Mouse (Mus musculus) retina, postnatal 7 days (tissue): ENCODE measurements around the gene Fcho2.
A peak's percentile ranks its signal among the peaks of the same experiment; 100 is the strongest.
"Not testable (repeated sequence)": the region's sequence is repeated elsewhere in the genome, so short reads cannot be mapped to it uniquely, and the experiment has no call there.

Source experiments
- DNase-seq: peaks from one replicate; pipeline ENCODE4 v3.0.0-alpha.2; 2012; ENCODE audit warnings: low read depth, low spot score

Gene Fcho2

DNA sequence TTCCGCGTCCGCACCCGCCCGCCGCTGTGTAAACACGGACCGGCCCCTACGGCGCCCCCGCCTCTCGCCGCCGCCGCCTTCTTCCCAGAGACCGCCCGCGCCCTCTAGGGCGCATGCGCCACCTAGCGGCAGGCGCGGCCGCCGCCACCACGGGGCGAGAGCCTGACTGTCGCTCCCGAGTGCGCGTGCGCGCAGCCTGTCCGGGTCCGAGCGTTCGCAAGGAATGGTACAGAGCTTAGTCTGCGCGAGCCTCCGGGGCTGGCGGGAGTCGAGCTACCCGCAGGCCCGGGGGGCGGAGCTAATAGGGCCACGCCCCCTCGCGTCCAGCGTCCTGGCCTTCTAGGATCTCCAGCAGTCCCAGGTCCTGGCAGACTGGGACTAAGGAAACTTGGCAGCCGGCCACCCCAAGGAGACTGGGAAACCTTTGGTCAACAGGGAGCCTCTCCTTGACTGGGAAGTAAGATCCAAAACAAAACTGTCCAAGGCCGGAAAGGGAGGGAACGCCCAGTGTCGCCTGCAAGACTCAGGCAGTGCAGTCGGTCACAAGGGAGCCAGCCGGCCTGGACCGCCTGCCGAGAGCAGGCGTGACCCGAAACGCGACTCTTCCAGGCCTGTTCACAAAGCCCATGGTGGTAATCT is at the start of gene Fcho2:
Fcho2 (minus strand) TSS at position 303 of the 639 bp plus-strand sequence.
- peak; percentile 91 for DNase-seq

DNA sequence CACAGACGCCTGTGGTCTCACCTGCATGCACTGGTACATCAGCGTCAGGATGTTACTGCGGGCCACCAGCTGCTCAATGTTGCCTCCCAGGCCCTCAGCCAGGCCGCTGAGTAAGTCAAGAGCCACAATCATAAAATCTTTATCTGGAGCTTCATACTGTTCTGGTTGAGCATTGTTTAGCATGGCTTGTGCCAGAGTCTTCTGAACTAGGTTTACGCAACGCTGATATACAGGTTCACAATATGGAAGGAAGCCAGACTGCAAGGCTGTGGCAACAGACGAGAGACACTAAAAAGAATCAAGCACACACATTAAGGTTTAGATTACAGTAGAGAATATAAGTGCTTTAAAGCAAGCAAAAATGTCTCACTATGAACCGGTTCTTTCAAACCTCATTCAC is 40.0 kb upstream of the Fcho2 start:
- DNase-seq, result no peak

DNA sequence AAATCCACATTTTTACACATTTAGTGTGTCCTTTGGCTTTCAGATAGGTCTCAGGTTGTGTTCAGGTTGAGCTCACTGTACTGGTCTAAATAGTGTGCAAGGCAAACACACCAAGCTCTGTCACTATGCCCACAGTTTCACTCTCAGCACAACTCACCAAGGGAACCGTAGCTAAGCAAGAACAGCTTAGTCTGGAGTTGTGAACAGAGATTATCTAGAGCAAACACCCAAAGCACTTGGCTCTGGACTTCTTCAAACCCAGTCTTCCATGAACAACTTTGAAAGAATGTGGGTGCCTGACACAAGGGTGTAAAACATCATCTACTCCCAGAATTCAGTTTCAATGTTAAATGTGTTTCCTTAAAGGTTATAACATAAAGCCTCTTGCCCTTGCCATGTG is 30.5 kb upstream of the Fcho2 start:
- DNase-seq, result no peak

DNA sequence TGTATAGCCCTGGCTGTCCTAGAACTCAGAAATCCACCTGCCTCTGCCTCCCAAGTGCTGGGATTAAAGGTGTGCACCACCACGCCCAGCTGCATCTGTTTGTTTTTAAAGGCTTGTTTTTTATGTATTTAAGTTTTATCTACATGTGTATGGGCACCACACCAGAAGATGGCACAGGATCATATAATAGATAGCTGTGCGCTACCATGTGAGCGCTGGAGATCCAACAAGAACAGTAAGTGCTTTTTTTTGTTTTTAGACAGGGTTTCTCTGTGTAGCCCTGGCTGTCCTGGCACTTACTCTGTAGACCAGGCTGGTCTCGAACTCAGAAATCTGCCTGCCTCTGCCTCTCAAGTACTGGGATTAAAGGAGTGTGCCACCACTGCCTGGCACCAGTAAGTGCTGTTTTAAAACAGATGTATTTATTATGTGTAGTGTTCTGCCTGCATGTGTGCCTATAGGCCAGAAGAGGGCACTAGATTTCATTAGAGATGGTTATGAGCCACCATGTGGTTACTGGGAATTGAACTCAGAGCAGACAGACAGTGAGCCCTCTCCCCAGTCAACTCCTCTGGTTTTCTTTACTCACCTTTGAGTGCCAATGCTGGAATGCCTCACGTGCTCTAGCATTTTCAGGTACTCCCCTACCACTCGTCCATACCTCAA is 21.3 kb upstream of the Fcho2 start:
- DNase-seq, result no peak

DNA sequence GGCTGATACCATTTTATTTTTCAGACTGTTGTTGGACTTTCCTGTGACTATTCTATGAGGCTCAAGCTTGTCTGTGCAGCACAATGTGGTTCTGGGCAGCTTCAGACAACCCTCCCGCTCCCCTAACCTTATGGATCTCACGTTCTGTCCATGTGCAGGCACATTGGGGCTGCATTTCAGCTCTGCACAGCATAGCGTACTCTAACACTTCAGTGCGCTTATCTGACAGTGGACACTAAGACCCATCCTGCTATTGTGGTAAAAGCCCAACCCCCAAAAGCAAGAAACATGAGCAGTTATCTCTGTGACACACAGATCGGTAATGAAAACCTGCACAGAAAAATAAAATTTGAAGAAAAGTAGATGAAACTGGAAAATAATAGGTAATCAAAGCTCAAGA is 20.5 kb upstream of the Fcho2 start:
- DNase-seq, result no peak

DNA sequence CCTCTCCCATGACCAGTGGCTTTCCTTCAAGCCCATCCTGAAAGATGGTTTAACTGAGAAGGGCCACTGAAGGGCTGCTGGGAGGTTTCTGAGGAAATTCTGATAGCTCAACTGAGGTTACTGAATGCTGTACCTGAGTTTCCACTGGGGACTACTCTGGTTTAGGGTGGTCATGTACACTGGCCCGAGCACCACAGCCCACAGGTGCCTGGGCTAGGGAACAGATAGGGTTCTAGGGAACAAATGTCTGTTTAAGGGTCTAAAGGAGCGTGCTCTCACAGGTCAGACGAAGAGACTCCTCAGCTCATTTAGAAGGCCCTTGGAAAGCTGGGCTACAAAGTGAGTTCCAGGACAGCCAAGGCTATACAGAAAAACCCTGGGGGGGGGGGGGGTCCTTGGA is 19.5 kb upstream of the Fcho2 start:
- no peak for DNase-seq

DNA sequence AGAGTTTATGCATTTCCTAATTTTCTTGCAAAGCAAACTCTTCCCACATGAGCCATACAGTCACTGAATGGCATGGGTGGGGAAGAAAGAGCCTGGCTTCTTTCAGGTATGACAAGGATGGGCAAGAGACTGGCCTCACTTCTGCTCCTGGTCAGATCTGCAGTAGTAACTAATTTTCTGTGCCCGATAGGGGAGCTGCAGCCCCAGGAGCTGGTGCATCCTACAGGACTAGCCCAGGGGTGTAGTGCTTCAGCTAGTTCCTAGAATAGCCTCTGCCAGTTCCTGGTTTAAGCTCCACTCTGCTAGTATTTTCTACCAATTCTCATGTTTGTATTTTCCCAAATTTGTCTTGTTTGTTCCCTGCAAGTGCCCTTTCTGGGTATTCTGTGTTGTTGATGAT is 18.9 kb upstream of the Fcho2 start:
- no peak for DNase-seq

DNA sequence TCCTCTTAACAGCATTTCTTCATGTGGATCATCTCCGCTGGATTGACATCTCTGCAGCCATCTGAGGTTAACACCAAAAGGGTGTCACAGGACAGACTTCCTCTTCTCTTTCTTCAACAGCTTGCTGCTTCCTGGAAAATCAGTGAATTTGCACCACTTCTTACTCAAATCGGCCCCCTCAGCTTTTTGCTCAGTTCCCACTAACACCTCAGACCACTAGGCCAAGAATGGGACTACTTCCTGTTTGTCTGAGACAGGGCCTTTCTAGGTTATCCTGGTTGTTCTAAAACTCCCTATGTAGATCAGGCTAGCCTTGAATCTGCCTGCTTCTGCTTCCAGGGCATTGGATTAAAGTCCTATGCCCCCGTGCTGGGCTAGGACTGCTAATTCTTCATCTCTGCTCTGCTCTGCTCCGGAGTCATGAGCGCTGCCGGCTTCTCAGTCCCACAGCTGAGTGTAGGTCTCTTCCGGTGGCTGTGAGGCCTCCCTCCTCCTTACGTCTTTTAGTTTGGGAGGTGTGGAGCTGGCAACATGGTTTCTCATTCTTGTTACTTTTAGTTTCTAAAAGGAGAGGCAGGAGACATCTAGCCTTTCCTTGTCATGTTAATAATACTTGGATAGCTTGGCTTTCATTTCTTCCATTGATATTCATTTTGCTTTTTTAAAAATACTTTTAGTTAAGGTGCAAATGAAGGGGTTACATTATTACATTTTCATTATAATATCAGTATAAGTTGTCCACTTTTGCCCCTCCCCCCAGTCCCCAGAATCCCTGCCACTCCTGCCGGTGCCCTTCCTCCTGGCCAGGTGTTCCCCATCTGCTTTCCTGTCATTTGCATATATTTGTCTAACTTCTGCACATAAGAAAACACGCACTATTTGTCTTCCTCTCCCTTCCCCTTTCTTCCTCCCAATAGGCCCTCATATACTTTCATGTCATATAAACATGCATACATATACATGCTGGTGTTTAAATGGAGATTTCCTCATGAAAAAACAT is 17.5 kb upstream of the Fcho2 start:
- DNase-seq, result no peak

DNA sequence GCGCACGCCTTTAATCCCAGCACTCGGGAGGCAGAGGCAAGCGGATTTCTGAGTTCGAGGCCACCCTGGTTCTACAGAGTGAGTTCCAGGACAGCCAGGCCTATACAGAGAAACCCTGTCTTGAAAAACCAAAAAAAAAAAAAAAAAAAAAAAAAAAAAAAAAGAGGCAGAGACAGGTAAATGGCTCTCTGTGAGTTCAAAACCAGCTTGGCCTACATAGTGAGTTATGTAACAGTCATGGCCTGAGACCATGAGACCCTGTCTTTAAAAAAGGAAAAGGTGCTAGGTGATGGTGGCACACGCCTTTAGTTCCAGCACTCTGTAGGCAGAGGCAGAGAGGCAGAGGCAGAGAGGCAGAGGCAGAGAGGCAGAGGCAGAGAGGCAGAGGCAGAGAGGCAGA is 13.8 kb upstream of the Fcho2 start:
- DNase-seq, result not testable (repeated sequence)

DNA sequence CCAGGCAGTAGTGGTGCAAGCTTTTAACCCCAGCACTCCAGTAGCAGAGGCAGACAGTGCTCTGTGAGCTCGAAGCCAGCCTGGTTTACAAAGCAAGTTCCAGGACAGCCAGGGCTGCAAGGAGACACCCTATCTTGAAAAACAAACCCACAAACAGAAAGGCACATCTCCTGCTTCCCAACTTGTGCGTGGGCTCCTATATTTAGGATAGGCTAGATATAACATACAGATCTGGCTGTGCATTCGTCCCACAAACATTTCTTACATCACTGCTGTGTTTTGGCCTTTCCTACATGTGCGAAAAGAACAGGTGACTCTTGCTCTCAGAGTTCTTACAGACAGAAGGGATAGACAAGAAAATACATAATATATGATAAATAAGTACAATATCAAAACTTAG is 10.3 kb upstream of the Fcho2 start:
- no peak for DNase-seq

DNA sequence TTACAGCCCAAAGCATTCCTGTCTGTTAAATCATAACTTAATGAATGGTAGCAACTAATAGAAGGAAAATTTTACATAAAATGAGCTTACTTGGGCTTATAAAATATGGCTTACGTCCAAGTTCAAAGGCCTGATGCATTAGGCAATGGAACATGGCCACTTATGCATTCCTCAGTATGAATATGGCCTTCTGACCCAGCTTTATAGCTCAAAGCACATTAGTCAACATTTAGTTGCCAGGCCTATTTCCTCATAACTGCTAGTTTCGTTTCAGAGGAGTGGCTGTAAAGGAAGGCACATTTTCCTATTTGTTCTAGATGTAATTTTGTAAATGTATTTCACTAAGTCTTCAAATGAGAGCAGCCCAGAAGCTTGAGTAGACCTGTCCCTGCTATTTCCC is 3.8 kb upstream of the Fcho2 start:
- no peak for DNase-seq

DNA sequence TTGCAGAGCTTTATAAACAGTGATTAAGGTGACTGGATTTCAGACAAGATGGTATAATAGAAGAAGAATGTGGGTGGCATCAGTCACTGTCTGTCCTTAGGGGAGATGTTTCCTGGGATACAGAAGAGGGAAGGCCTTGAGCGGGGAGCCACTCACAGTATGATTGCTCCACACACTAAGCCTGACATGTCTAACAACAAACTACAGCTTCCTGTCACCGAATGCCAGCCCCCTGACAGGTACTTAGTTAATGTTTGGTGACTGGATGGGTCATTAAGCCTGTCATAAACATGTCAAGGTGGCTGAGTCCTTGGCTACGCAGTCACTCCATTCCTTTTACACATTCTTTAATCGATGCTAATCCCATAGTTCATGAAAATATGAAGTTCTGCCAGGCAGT is 3.0 kb upstream of the Fcho2 start:
- DNase-seq, result no peak

DNA sequence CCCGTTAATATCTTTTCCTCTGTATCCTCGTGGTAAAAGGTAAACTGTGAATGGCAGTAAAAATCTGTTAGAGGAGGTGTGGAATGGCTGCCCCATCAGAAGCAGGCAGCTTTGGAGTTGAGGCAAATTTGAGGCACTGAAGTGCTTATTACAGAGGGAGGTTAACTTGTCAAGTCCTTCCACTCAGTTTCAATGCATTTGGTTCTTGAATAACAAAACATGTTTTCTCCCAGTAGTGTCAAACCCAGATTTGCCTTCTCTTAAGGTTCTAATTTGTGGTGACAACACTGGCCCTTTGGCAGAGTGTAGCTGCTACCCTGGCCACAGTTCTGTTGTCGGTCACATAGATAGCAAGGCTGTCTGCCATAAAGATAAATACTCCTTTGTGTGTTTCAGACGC is 2.5 kb upstream of the Fcho2 start:
- DNase-seq, result no peak

DNA sequence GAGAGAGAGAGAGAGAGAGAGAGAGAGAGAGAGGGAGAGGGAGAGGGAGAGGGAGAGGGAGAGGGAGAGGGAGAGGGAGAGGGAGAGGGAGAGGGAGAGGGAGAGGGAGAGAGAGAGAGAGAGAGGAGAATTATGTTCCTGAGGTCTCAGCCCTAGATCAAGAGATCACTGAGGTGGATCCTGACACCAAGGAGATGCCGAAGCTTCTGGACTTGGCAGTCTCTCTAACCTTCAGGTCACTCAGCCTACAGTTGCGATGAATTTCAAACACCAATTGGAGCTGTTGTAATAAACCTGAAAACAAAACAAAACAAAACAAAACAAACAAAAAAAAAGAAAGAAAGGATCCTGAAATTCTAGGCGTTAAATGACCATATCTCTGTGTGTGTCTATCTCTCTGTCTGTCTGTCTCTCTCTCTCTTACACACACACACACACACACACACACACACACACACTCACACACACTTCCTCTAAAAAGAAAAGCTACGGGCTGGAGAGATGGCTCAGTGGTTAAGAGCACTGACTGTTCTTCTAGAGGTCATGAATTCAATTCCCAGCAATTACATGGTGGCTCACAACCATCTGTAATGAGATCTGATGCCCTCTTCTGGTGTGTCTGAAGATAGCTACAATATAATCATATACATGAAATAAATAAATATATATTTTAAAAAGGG is 1.9 kb upstream of the Fcho2 start:
- DNase-seq, result not testable (repeated sequence)

DNA sequence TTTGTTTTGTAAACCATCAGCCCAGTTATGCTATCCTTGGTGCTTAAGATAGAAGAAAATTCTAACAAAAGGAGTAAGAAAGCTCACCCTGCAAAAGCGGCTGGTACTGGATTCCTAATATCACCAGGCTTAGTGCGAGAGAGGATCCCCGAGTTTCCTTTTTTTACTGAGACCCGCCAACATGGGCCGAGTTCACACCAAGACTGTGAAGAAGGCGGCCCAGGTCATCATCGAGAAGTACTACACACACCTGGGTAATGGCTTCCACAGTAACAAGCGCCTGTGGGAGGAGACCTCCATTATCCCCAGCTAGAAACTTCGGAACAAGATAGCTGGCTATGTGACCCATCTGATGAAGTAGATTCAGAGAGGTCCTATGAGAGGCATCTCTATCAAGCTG is 1.3 kb upstream of the Fcho2 start:
- no peak for DNase-seq

DNA sequence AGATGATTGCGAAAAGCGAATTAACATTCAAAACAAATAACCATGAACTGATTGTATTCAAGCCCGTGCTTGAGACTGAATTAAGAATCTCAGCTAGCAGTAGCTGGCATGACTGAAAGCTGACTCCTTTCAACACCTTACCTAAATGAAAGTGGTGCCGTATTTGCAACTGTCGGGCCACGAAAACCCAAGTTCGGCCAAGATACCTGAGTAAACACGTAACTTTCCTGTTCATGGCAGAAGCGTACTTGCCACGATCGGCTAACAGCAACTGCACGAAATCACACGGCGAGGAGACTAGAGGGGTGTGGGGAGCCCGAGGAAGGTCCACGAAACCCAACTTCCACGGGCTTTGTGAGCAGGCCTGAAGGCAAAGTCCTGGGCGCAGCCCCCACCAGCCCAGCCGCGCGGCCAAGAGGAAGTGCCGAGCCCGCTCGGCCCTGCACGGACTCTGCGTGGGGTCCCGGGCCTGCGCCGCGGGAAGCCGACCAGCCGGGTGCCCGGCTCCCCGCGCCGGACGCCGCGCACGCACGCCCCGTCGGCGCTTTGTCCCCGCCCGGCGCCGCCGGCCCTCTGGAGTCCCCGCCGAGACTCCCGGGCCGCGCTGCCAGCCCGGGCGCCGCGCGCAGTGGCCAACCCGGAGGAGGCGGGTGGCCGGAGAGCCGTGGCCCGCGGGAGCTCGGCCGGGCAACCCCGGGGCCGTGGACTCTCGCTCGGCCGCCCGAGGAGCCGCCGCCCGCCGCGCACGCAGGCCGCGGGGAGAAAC is 791 bp downstream of the Fcho2 start:
- no peak for DNase-seq

DNA sequence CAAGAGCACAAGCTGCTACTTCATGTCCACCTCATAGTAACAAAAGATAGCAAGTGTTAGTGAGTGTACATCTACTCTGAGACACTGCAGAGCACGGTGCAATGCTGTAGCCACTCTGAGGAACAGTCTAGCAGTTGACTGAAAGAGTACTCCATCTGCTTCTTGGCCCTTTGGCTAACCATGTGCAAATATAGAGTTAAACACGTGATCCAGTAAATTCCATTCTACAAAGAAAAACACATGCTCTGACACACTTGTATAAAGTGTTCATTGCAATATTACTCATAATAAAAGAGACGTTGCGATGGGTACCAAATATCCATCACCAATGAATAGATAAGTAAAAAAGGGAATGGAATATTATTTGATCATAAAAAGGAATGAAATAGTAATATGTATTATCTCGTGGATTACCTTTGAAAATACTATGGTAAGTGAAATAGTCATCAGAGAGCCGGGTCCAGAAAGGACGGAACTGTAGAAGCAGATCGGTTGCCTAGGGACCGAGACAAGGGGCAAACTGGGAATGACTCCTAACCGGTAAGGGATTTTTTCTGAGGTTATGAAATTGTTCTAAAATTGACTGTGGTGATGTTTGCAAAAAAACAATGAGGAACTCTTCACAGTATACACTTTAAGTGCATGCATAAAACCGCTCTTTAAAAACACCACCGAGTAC is 1.5 kb downstream of the Fcho2 start:
- DNase-seq, result no peak

DNA sequence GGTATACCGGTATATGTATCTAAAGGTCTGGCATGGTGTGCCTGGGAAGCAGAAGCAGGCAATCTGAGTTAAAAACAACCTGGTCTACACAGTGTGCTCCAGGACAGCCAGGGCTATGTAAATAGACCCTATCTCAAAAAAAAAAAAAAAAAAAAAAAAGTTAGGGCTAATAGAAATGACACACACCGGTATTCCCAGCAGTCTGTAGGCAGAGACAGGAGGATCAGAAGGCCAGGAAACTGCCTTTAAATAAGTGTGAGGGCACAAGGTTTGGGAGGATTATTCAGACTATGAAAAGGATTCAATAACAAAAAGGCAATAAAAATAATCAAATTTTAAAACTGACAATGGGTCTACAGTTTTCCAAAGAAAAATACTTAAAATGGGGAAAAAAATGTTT is 2.1 kb downstream of the Fcho2 start:
- no peak for DNase-seq

DNA sequence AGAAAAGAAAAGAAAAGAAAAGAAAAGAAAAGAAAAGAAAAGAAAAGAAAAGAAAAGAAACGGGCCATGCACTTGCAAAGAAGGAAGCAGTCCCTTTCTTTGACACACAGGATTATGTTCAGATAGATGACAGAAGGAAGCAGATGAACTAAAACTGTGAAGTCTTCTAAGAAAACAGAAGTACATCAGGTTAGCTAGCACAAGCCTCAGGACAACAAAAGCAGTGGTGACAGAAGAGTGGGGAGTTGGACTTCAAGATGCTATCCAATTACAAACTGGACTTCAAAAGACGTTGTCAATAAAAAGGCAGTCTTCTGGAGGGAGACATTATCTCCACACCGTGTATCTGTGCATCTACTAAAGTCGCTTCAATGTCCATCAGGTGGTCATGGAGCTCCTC is 3.0 kb downstream of the Fcho2 start:
- DNase-seq, result no peak

DNA sequence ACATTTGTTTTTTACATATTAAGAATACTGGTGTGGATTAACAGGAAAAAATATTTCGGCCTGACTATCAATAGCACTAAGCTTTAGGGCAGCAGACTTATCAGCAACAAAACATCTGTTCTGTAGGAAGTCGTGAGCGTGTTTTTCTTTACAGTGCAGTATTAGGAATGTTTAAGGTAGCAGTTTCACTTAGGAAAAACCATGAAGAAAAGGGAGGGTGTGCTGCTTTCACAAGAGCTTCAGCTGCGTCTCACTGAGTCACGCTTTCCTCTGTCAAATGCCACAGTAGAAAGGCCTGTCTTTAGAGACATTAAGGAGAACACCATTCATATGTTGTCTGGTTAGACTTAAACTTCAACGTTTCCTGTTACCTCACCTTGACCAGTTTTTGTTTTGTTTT is 5.1 kb downstream of the Fcho2 start:
- no peak for DNase-seq

DNA sequence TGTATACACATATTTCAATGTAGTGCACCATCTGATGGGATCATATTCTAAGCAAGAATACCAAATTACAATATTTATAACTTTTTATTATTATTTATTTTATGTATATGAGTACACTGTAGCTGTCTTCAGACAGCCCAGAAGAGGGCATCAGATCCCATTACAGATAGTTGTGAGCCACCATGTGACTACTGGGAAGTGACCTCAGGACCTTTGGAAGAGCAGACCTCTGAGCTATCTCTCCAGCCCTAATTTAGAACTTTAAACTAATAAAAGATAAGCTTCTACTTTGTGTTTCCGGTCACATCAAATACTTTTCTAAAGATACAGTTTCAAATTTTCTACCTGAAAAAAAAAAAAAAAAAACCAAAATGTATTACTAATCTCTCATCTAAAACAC is 6.2 kb downstream of the Fcho2 start:
- no peak for DNase-seq
